Mouse (Mus musculus): ENCODE measurements at regions not wholly inside any gene's neighbourhood (a gene's known extent, or its start where the extent isn't known, plus 50 kb on each side); places are given as distances from the start of the nearest gene placed in this dataset.

DNA sequence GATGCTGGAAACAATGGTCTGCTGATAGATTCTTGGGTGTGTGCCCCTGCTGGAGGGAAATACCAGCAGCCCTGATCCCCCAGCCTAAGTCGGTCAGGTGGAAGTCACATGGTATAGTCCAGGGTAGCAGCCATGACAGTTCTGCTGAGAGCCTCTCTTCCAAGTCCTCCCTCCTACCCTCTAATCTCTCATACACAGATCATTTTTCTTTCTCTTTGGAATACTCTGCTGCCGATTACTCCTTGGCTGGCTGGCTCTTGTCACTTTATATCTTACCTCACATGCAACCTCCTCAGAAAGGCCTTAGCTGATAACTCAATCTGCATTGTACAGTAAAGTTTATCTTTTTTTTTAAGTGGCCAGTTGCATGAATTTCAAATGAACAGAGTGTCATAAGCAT is 162.5 kb upstream of the Kbtbd8 start:
- Histone ChIP-seq H3K9ac (no peak overlapping the region), H3K27ac (no peak overlapping the region)
- 86% methylated on average over 2 of the region's 2 CpGs for WGBS

DNA sequence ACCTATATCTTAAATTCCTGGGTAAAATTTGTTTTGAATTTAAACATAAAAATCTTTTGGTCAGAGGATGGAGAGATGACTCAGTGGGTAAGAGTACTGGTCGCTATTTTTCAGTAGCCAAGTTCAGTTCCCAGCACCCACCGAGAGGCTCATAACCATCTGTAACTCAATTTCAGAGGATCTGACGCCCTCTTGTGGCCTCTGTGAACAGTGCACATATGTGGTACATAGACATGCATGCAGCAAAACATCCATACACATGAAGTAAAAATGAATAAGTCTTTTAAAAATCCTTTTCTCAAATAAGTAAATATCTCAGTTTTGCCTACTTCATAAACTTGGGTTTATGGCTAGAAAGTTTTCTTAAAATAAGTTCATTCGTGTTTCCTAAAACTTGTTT is 163.4 kb upstream of the Kbtbd8 start:
- no peak overlapping the region for H3K4me3 ChIP-seq (replicated peaks)
- H3K4me1 ChIP-seq = no peaks in the 10 kb centered on the region
- H3K4me2 ChIP-seq = no peak overlapping the region
- 87% methylated on average over 4 of the region's 4 CpGs for WGBS
- H3K9ac ChIP-seq = no peak overlapping the region
- H3K36me3 ChIP-seq = no peaks in the 10 kb centered on the region
- no peak for ATAC-seq (replicated peaks; ENCODE audit: low FRiP score)
- no peaks in the 10 kb centered on the region for H3K9me3 ChIP-seq (replicated peaks)
- no peaks in the 10 kb centered on the region for H3K27me3 ChIP-seq
- H3K27ac ChIP-seq = no peak overlapping the region

More for the DNA sequence above, 162.5 kb upstream of the Kbtbd8 start:
- Histone ChIP-seq H3K27me3 (no peaks in the 10 kb centered on the region), H3K4me2 (no peak overlapping the region), H3K9me3 (replicated peaks) (no peaks in the 10 kb centered on the region), H3K4me1 (no peaks in the 10 kb centered on the region), H3K4me3 (replicated peaks) (no peak overlapping the region), H3K36me3 (no peaks in the 10 kb centered on the region)
- no peak for ATAC-seq (replicated peaks; ENCODE audit: low FRiP score)

DNA sequence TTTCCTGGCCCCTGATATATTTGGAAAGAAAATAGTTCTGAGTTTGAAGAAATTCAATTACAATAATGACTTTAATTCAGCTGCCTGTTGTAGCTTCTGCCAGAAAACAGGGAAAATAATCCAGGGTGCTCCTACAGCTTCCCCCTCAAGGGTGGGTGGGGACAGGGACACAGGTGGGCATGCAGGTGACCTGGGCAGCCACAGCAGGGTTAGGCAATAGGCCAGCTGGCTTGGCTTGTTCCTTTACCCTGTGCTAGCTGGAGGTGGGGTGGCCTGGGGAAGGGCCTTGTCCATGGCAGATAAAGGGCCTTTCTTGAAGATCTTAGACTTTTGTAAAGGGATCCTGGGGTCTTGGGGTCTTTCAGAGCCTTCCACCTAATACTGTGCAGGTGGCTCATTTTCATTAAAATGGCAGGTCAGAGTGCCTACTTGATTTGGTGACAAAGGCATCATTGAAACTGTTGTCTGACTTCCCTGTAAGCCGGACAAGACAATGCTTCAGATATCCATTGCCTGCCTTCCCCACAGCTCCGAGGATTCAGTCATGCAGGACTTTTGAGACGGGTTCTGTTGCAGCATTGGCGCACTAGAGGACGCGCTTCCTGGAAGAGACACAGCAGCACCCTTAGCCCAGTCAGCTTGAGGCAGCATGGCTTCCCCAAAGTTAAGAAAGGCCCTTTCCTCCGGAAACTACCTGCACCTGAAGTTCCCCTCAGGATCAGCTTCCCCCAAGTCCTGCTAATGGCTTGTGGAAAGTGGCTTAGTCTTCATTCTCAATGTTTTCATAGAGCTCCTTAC is 164.9 kb upstream of the Kbtbd8 start:
- Histone ChIP-seq H3K27ac (no peak overlapping the region), H3K4me2 (no peak overlapping the region), H3K36me3 (no peaks in the 10 kb centered on the region), H3K9ac (no peak overlapping the region), H3K27me3 (no peaks in the 10 kb centered on the region), H3K4me1 (no peaks in the 10 kb centered on the region), H3K4me3 (replicated peaks) (no peak overlapping the region), H3K9me3 (replicated peaks) (no peaks in the 10 kb centered on the region)
- ATAC-seq (replicated peaks; ENCODE audit: low FRiP score) = no peak
- WGBS = 85% methylated on average over 7 of the region's 7 CpGs

DNA sequence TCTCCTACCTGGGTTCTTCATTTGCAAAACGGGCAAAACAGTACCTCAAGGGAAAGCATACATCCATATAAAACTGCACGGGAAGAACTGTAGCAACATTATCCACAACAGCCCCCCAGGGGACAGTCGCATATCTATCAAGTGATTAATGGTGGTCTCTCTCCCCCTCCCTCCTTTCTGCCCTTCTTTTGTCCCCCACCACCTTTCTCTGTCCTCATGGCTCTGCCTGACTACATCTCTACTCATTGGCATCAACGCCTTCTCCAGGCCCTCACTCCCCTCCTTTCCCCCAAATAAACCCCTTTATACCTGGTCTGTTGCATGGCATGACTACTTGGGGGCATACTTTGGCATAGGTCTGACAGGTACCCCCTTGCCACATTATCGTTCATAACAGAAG is 166.1 kb upstream of the Kbtbd8 start:
- H3K27me3 ChIP-seq = no peaks in the 10 kb centered on the region
- no peak overlapping the region for H3K27ac ChIP-seq
- H3K4me3 ChIP-seq (replicated peaks) = no peak overlapping the region
- no peaks in the 10 kb centered on the region for H3K9me3 ChIP-seq (replicated peaks)
- no peak overlapping the region for H3K9ac ChIP-seq
- H3K4me2 ChIP-seq = no peak overlapping the region
- H3K4me1 ChIP-seq = peaks cover 3% of the 10 kb centered on the region; the same call in 1 of the 2 replicates
- no peak for ATAC-seq (replicated peaks; ENCODE audit: low FRiP score)
- 78% methylated on average over 5 of the region's 5 CpGs for WGBS
- H3K36me3 ChIP-seq = no peaks in the 10 kb centered on the region

DNA sequence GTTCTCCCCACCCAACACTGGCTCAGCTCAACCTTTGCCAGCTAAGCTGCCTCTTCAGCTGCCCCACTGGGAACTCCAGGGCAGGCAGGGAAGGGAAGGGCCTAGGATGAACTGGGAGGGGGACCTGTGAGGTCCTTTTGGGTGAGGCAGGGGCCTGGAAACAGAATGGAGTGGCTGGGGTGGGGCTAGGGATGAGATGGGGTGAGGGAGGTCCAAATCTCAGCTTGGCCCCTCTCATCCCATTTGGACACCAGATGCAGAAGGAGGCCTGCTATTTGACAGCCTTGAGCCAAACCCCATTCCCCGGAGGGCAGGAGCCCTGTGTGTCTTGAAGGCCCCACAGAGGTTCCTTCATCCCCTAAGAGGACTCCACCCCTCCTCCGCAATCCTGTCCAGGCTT is 166.7 kb upstream of the Kbtbd8 start:
- no peak overlapping the region for H3K4me3 ChIP-seq (replicated peaks)
- ATAC-seq (replicated peaks; ENCODE audit: low FRiP score) = no peak
- H3K36me3 ChIP-seq = no peaks in the 10 kb centered on the region
- H3K9ac ChIP-seq = no peak overlapping the region
- WGBS = 69% methylated on average over 2 of the region's 2 CpGs
- no peak overlapping the region for H3K27ac ChIP-seq
- H3K4me1 ChIP-seq = peaks cover 3% of the 10 kb centered on the region; the same call in 1 of the 2 replicates
- H3K4me2 ChIP-seq = no peak overlapping the region
- H3K27me3 ChIP-seq = no peaks in the 10 kb centered on the region
- H3K9me3 ChIP-seq (replicated peaks) = no peaks in the 10 kb centered on the region

DNA sequence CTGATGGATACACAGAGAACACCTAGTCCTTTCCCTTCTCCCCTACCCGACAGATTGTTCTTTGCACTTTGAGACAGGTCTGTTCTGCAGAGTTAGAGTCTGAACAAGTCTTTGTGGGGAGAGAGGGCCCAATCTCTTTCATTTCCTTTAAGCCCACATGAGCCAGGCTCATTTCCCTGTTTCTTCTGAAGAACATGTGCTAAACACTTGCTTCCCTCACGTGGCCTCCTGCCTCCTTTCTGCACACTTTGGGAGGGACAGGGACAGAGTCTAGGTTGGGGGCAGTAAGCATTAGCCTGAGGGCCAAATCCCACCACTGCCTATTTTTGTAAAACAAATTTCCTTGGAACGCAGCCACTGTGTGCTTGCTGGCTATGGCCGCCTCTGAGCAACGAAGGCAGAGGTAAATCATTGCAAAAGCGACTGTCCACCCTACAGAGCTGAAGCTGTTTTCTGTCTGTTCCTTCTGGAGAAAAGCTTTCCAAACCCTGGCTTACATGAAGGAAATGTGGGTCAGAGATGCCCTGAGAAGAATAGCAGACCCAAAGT is 170.6 kb upstream of the Kbtbd8 start:
- Histone ChIP-seq H3K27ac (no peak overlapping the region), H3K9me3 (replicated peaks) (no peaks in the 10 kb centered on the region), H3K27me3 (no peaks in the 10 kb centered on the region), H3K9ac (no peak overlapping the region), H3K36me3 (no peaks in the 10 kb centered on the region), H3K4me2 (no peak overlapping the region), H3K4me3 (replicated peaks) (no peak overlapping the region), H3K4me1 (peaks cover 10% of the 10 kb centered on the region)
- ATAC-seq (replicated peaks; ENCODE audit: low FRiP score) = no peak
- 59% methylated on average over 6 of the region's 6 CpGs for WGBS

DNA sequence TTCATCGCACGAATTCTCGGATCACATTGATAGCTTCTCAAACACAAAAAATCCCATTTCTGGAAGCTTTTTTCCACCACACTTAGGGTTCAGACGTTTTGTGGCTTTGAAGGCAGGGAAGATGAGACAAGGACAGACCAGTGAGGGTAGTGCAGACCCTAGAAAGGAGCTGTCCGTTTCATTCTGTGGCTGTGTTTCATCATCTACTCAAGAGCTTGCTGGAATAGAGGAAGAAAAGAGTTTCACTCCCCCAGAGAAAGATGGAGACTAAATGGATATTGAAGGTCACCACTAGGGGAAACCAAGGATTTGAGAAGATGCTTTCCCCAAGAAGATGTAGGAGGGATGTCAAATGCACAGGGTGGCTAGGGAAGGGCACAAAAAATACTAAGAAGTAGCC is 171.3 kb upstream of the Kbtbd8 start:
- Histone ChIP-seq H3K4me2 (no peak overlapping the region), H3K9ac (no peak overlapping the region), H3K9me3 (replicated peaks) (no peaks in the 10 kb centered on the region), H3K4me3 (replicated peaks) (no peak overlapping the region), H3K36me3 (no peaks in the 10 kb centered on the region), H3K27ac (no peak overlapping the region), H3K27me3 (no peaks in the 10 kb centered on the region), H3K4me1 (peaks cover 10% of the 10 kb centered on the region)
- no peak for ATAC-seq (replicated peaks; ENCODE audit: low FRiP score)
- 84% methylated on average over 5 of the region's 5 CpGs for WGBS

DNA sequence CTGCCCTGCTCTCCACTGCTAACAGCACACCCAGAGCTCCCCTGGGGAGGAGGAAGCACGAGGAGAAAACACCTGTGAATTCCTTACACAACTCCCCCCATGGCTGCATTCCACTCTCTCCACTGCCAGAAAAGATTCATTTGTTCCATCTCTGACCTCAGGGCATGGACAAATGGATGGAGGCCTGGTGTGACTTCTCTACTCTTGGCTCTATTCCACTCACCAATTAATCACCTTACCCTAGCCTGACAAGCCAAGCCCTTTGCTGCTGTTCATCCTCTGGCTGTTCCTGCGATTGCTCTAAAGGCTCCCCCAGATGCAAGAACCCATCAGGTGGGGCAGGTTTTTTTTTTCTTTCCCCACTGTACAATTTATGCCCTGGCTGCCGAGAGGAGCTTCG is 172.8 kb upstream of the Kbtbd8 start:
- 0 out of 2 replicates have a peak, but pooled peaks have one; percentile 22 for ATAC-seq (replicated peaks; ENCODE audit: low FRiP score)
- 28% methylated on average over 4 of the region's 4 CpGs for WGBS
- H3K27ac ChIP-seq = no peak overlapping the region

DNA sequence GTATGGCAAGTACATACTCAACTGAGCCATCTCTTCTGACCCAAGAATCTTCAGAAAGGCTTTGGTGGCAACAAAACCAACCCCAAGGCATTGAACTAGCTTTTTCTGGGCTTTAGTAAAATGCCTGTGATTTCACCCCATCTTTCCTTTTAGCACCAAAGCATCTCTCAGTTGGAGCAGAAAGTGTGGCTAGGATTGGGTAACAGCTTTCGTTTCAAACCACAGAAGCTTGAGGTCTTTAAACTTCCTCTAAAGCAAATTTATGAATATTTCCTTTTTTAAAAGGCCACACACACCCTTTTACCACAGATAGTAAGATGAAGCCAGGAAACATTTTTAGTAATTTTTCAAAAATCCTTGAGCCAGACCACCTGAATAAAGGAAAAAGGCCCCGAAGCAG is 178.1 kb upstream of the Kbtbd8 start:
- no peak for ATAC-seq (replicated peaks; ENCODE audit: low FRiP score)
- Histone ChIP-seq H3K4me1 (peaks cover under 1% of the 10 kb centered on the region), H3K36me3 (no peaks in the 10 kb centered on the region), H3K9ac (no peak overlapping the region), H3K4me3 (replicated peaks) (no peak overlapping the region), H3K27ac (no peak overlapping the region), H3K27me3 (no peaks in the 10 kb centered on the region), H3K9me3 (replicated peaks) (no peaks in the 10 kb centered on the region), H3K4me2 (no peak overlapping the region)
- WGBS = 86% methylated on average over 2 of the region's 2 CpGs

More for the DNA sequence above, 172.8 kb upstream of the Kbtbd8 start:
- Histone ChIP-seq H3K27me3 (no peaks in the 10 kb centered on the region), H3K4me3 (replicated peaks) (no peak overlapping the region), H3K9ac (no peak overlapping the region), H3K4me2 (no peak overlapping the region), H3K9me3 (replicated peaks) (no peaks in the 10 kb centered on the region), H3K4me1 (peaks cover 10% of the 10 kb centered on the region), H3K36me3 (no peaks in the 10 kb centered on the region)

DNA sequence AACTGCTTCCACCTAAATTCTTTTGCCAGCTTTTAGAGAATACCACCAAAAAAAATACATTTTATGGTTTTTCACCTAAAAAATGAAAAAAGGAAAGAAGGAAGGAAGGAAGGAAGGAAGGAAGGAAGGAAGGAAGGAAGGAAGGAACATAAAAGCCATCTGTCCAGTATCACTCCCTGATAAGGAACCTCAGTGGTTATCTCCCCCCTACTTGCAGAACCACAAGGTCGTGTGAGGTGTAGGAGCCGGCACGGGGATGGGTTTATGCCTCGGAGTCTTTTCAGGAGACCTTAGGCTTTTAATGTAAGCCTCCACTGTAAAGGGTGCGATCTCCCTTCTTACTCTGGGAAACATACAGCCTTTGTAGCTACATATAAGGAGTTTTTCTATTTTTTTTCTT is 180.8 kb upstream of the Kbtbd8 start:
- Histone ChIP-seq H3K36me3 (no peaks in the 10 kb centered on the region), H3K4me3 (replicated peaks) (no peak overlapping the region)

DNA sequence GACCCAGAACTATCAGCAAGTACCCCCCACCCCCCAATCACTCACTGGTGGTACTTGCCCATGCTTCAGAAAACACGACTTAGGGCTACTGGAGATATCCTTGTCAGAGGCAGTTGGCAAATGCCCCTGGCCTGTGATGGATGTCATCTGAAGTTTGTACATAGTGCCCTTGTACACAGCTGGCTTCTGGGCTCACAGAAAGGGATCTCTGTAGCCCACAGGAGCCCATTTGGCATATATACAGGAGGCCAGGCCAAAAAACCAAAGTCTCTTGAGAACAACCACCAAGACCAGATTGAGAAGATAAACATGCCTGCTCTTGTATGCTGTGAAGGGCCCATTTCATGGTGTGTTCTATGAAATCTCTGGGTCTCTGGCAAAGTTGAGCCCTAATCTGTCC is 181.3 kb upstream of the Kbtbd8 start:
- Histone ChIP-seq H3K4me3 (replicated peaks) (no peak overlapping the region), H3K4me2 (no peak overlapping the region), H3K36me3 (no peaks in the 10 kb centered on the region), H3K27ac (no peak overlapping the region), H3K9me3 (replicated peaks) (no peaks in the 10 kb centered on the region), H3K9ac (no peak overlapping the region), H3K27me3 (no peaks in the 10 kb centered on the region), H3K4me1 (no peaks in the 10 kb centered on the region)
- 84% methylated on average over 1 of the region's 1 CpGs for WGBS
- no peak for ATAC-seq (replicated peaks; ENCODE audit: low FRiP score)

More for the DNA sequence above, 180.8 kb upstream of the Kbtbd8 start:
- Histone ChIP-seq H3K9me3 (replicated peaks) (no peaks in the 10 kb centered on the region), H3K9ac (no peak overlapping the region), H3K27ac (no peak overlapping the region), H3K27me3 (no peaks in the 10 kb centered on the region), H3K4me1 (no peaks in the 10 kb centered on the region), H3K4me2 (no peak overlapping the region)
- WGBS = 80% methylated on average over 5 of the region's 5 CpGs
- ATAC-seq (replicated peaks; ENCODE audit: low FRiP score) = no peak

DNA sequence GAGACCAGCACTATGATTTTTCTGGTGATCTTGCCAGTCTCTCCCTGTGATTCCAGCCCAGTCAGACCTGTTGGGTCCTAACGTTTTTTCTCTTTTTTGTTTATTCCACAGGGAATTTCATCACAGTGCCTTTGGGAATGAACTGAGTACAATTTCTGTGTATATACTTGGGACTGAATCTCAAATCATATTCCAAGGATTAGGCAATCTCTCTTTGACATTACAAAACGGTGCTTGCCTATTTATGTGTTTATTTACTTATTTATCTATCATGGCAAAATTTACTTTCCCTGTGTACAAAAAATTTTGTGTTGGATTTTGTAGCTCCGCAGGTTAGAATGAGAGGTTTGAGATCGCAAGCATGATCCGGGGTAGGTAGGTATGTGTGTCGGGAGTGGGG is 189.2 kb upstream of the Kbtbd8 start:
- Histone ChIP-seq H3K27ac (no peak overlapping the region), H3K9me3 (replicated peaks) (no peaks in the 10 kb centered on the region), H3K4me2 (no peak overlapping the region), H3K36me3 (no peaks in the 10 kb centered on the region), H3K4me3 (replicated peaks) (no peak overlapping the region), H3K4me1 (no peaks in the 10 kb centered on the region), H3K9ac (no peak overlapping the region), H3K27me3 (no peaks in the 10 kb centered on the region)
- ATAC-seq (replicated peaks; ENCODE audit: low FRiP score) = no peak
- WGBS = 89% methylated on average over 6 of the region's 6 CpGs

Data from kidney, embryonic 15.5 days (tissue).